Mouse (Mus musculus): ENCODE measurements around the gene AI854703.

Gene AI854703

GRCm38 (mm10) chr6:48648779-48649178 lies 22.2 kb downstream of the AI854703 start:
- intact Hi-C loops (cut with DNase I) = loop anchor here (5.0 kb wide), 1 partner anchor 309 kb away; no protein-coding TSS in a partner anchor

- intact Hi-C loops (cut with DNase I) = no loop called here
Measured at GRCm38 (mm10) chr6:48650041-48650440, 23.5 kb downstream of the AI854703 start.

- intact Hi-C loops (cut with DNase I) = no loop called here
Measured at GRCm38 (mm10) chr6:48658721-48659120, 32.2 kb downstream of the AI854703 start.

GRCm38 (mm10) chr6:48664750-48665149 lies 38.2 kb downstream of the AI854703 start:
- intact Hi-C loops (cut with DNase I) = no loop called here

- intact Hi-C loops (cut with DNase I) = no loop called here
Measured at GRCm38 (mm10) chr6:48665471-48665870, 38.9 kb downstream of the AI854703 start.

- intact Hi-C loops (cut with DNase I) = no loop called here
Measured at GRCm38 (mm10) chr6:48666159-48666586, 39.6 kb downstream of the AI854703 start.

GRCm38 (mm10) chr6:48668022-48668421 lies 41.5 kb downstream of the AI854703 start:
- intact Hi-C loops (cut with DNase I) = no loop called here

GRCm38 (mm10) chr6:48669446-48669969 lies 42.9 kb downstream of the AI854703 start:
- intact Hi-C loops (cut with DNase I) = no loop called here

GRCm38 (mm10) chr6:48674291-48675058 lies 47.9 kb downstream of the AI854703 start:
- intact Hi-C loops (cut with DNase I) = no loop called here

- intact Hi-C loops (cut with DNase I) = no loop called here
Measured at GRCm38 (mm10) chr6:48675400-48675930, 48.9 kb downstream of the AI854703 start.

- intact Hi-C loops (cut with DNase I) = no loop called here
Measured at GRCm38 (mm10) chr6:48675931-48676859, 49.6 kb downstream of the AI854703 start, which contains the start of gene Gimap9. Gimap9 (plus strand) TSS chr6:48676129.

GRCm38 (mm10) chr6:48676860-48677415 lies 50.4 kb downstream of the AI854703 start:
- intact Hi-C loops (cut with DNase I) = no loop called here

- intact Hi-C loops (cut with DNase I) = no loop called here
Measured at GRCm38 (mm10) chr6:48677492-48678345, 51.2 kb downstream of the AI854703 start.

- intact Hi-C loops (cut with DNase I) = no loop called here
Measured at GRCm38 (mm10) chr6:48678391-48678790, 51.8 kb downstream of the AI854703 start.

- intact Hi-C loops (cut with DNase I) = no loop called here
Measured at GRCm38 (mm10) chr6:48679701-48680100, 53.1 kb downstream of the AI854703 start.

GRCm38 (mm10) chr6:48680421-48680820 lies 53.9 kb downstream of the AI854703 start:
- intact Hi-C loops (cut with DNase I) = no loop called here

- intact Hi-C loops (cut with DNase I) = no loop called here
Measured at GRCm38 (mm10) chr6:48681472-48682090, 55.0 kb downstream of the AI854703 start.

GRCm38 (mm10) chr6:48682271-48682670 lies 55.7 kb downstream of the AI854703 start:
- intact Hi-C loops (cut with DNase I) = no loop called here

Measured in adrenal gland (tissue).